Mouse (Mus musculus) CH12.LX (cell line): ENCODE results near the gene Agap1. TPM values are rescaled to one million over a fixed set of nuclear protein-coding genes. Genes with fewer than 3 reads are reported as not detected.

Source experiments
- DNase-seq: peaks from one replicate; pipeline ENCODE4 v3.0.0-alpha.2; 2013; ENCODE audit errors: extremely low read depth
- H3K27ac ChIP-seq: 2 replicates; pipeline ENCODE4 v1.5.1; 2012; ENCODE audit warnings: low read depth, mild to moderate bottlenecking, control low read depth, moderate library complexity; ENCODE audit not compliant: insufficient read depth
- H3K27me3 ChIP-seq: replicated peaks from 2 replicates; pipeline ENCODE3; 2012; ENCODE audit warnings: inconsistent platforms
- H3K36me3 ChIP-seq, 2 experiments: replicated peaks in 1 of 2; 2 replicates each; pipeline versions ENCODE3 to v1.6.1; 2012; ENCODE audit warnings: inconsistent platforms in 1 of 2, low read length in 1 of 2, mild to moderate bottlenecking in 1 of 2, mixed read lengths in 1 of 2, moderate library complexity in 1 of 2; ENCODE audit not compliant: control insufficient read depth in 1 of 2, insufficient read depth in 1 of 2
- H3K4me1 ChIP-seq, 2 experiments: 2 replicates each; pipeline ENCODE4 v1.6.1; 2012; ENCODE audit warnings: inconsistent platforms in 1 of 2, moderate library complexity in 1 of 2; ENCODE audit not compliant: insufficient read depth in 2 of 2, control insufficient read depth in 1 of 2
- H3K4me2 ChIP-seq: 2 replicates; pipeline ENCODE4 v1.6.1; 2012; ENCODE audit warnings: low read depth, mild to moderate bottlenecking, control low read depth; ENCODE audit not compliant: poor library complexity, insufficient read depth, severe bottlenecking
- H3K4me3 ChIP-seq, 3 experiments: fragments of 150-350 bp in 1 of 3; sonication (generic) in 1 of 3; replicated peaks in 1 of 3; 2 replicates each; pipeline versions ENCODE3 to v1.5.1; 2011 to 2012; ENCODE audit warnings: low read depth in 2 of 3, low read length in 2 of 3, mild to moderate bottlenecking in 2 of 3, moderate library complexity in 2 of 3, control low read depth in 1 of 3, improper control_type of control experiment in 1 of 3, inconsistent platforms in 1 of 3, mixed read lengths in 1 of 3; ENCODE audit not compliant: poor library complexity in 1 of 3
- H3K79me2 ChIP-seq: replicated peaks from 2 replicates; pipeline ENCODE4 v1.6.1; 2012; ENCODE audit warnings: mild to moderate bottlenecking, moderate library complexity; ENCODE audit not compliant: control insufficient read depth, poor library complexity, insufficient read depth, severe bottlenecking; ENCODE audit errors: extremely low read depth
- H3K9ac ChIP-seq: 2 replicates; pipeline ENCODE4 v1.6.1; 2012; ENCODE audit warnings: low read depth, mild to moderate bottlenecking, control low read depth, moderate library complexity; ENCODE audit not compliant: insufficient read depth
- H3K9me3 ChIP-seq: replicated peaks from 2 replicates; pipeline ENCODE3; 2012; ENCODE audit warnings: low read length, inconsistent platforms, mixed read lengths
- BHLHE40 ChIP-seq: IDR thresholded peaks from 2 replicates; pipeline ENCODE4 v1.6.1; 2011; ENCODE audit warnings: mild to moderate bottlenecking, low read depth, low read length, improper control_type of control experiment
- CHD2 ChIP-seq: IDR thresholded peaks from 2 replicates; pipeline ENCODE4 v1.6.1; 2011; ENCODE audit warnings: low read length, improper control_type of control experiment
- CTCF ChIP-seq, 2 experiments: IDR thresholded peaks in 1 of 2; conservative IDR thresholded peaks in 1 of 2; 2 replicates each; pipeline ENCODE4 v1.5.1; 2011 to 2012; ENCODE audit warnings: low read depth in 2 of 2, low read length in 2 of 2, improper control_type of control experiment in 1 of 2, inconsistent platforms in 1 of 2, mild to moderate bottlenecking in 1 of 2, moderate library complexity in 1 of 2
- E2F4 ChIP-seq: IDR thresholded peaks from 2 replicates; pipeline ENCODE4 v1.6.1; 2011; ENCODE audit warnings: low read depth, low read length, improper control_type of control experiment; ENCODE audit not compliant: insufficient replicate concordance
- ELF1 ChIP-seq: IDR thresholded peaks from 2 replicates; pipeline ENCODE4 v1.6.1; 2014; ENCODE audit warnings: low read depth, mild to moderate bottlenecking, inconsistent platforms, low read length, improper control_type of control experiment
- EP300 ChIP-seq: IDR thresholded peaks from 2 replicates; pipeline ENCODE4 v1.6.1; 2011; ENCODE audit warnings: low read length, improper control_type of control experiment
- ETS1 ChIP-seq: conservative IDR thresholded peaks from 2 replicates; pipeline ENCODE4 v1.6.1; 2012; ENCODE audit warnings: low read depth, mild to moderate bottlenecking, inconsistent platforms, low read length, improper control_type of control experiment, moderate library complexity
- GABPA ChIP-seq: IDR thresholded peaks from 2 replicates; pipeline ENCODE4 v1.6.1; 2012; ENCODE audit warnings: low read depth, low read length, improper control_type of control experiment, inconsistent platforms; ENCODE audit not compliant: insufficient replicate concordance
- IRF4 ChIP-seq: IDR thresholded peaks from 2 replicates; pipeline ENCODE4 v1.6.1; 2014; ENCODE audit warnings: low read depth, mild to moderate bottlenecking, inconsistent platforms, low read length, improper control_type of control experiment
- KAT2A ChIP-seq: IDR thresholded peaks from 2 replicates; pipeline ENCODE4 v1.6.1; 2012; ENCODE audit warnings: low read length, improper control_type of control experiment, inconsistent platforms; ENCODE audit not compliant: insufficient replicate concordance
- MAFK ChIP-seq: IDR thresholded peaks from 2 replicates; pipeline ENCODE4 v1.6.1; 2011; ENCODE audit warnings: low read length, improper control_type of control experiment; ENCODE audit not compliant: insufficient replicate concordance
- MAX ChIP-seq: IDR thresholded peaks from 2 replicates; pipeline ENCODE4 v1.6.1; 2011; ENCODE audit warnings: low read length, improper control_type of control experiment
- MAZ ChIP-seq: IDR thresholded peaks from 2 replicates; pipeline ENCODE4 v1.6.1; 2012; ENCODE audit warnings: low read depth, mild to moderate bottlenecking, inconsistent platforms, low read length, improper control_type of control experiment, moderate library complexity
- MEF2A ChIP-seq: IDR thresholded peaks from 2 replicates; pipeline ENCODE4 v1.6.1; 2014; ENCODE audit warnings: low read depth, mild to moderate bottlenecking, inconsistent platforms, low read length, improper control_type of control experiment, borderline replicate concordance
- MXI1 ChIP-seq: IDR thresholded peaks from 2 replicates; pipeline ENCODE4 v1.6.1; 2011; ENCODE audit warnings: mild to moderate bottlenecking, low read depth, low read length, improper control_type of control experiment
- MYC ChIP-seq: IDR thresholded peaks from 2 replicates; pipeline ENCODE4 v1.6.1; 2011; ENCODE audit warnings: low read depth, mild to moderate bottlenecking, improper control_type of control experiment, low read length
- NELFE ChIP-seq: IDR thresholded peaks from 2 replicates; pipeline ENCODE4 v1.6.1; 2011; ENCODE audit warnings: low read depth, low read length, improper control_type of control experiment
- NRF1 ChIP-seq: IDR thresholded peaks from 2 replicates; pipeline ENCODE4 v1.6.1; 2014; ENCODE audit warnings: low read depth, mild to moderate bottlenecking, inconsistent platforms, low read length, improper control_type of control experiment, moderate library complexity
- PAX5 ChIP-seq: IDR thresholded peaks from 2 replicates; pipeline ENCODE4 v1.6.1; 2012; ENCODE audit warnings: low read length, inconsistent platforms, mixed read lengths
- POLR2A ChIP-seq: IDR thresholded peaks from 2 replicates; pipeline ENCODE4 v1.6.1; 2011; ENCODE audit warnings: low read depth, mild to moderate bottlenecking, improper control_type of control experiment, low read length
- POLR2AphosphoS2 ChIP-seq: IDR thresholded peaks from 2 replicates; pipeline ENCODE4 v1.6.1; 2011; ENCODE audit warnings: low read depth, low read length, improper control_type of control experiment
- RAD21 ChIP-seq: IDR thresholded peaks from 2 replicates; pipeline ENCODE4 v1.6.1; 2011; ENCODE audit warnings: low read depth, mild to moderate bottlenecking, low read length, improper control_type of control experiment, moderate library complexity
- RCOR1 ChIP-seq: conservative IDR thresholded peaks from 2 replicates; pipeline ENCODE4 v1.6.1; 2012; ENCODE audit warnings: low read depth, mild to moderate bottlenecking, inconsistent platforms, low read length, improper control_type of control experiment
- TBP ChIP-seq: conservative IDR thresholded peaks from 2 replicates; pipeline ENCODE4 v1.6.1; 2011; ENCODE audit warnings: low read depth, low read length, improper control_type of control experiment
- TCF12 ChIP-seq: IDR thresholded peaks from 2 replicates; pipeline ENCODE4 v1.6.1; 2014; ENCODE audit warnings: low read depth, mild to moderate bottlenecking, inconsistent platforms, low read length, improper control_type of control experiment
- USF2 ChIP-seq: conservative IDR thresholded peaks from 2 replicates; pipeline ENCODE4 v1.6.1; 2011; ENCODE audit warnings: low read depth, low read length, improper control_type of control experiment
- ZKSCAN1 ChIP-seq: IDR thresholded peaks from 2 replicates; pipeline ENCODE4 v1.6.1; 2012; ENCODE audit warnings: low read depth, inconsistent platforms, low read length, improper control_type of control experiment, borderline replicate concordance
- ZNF384 ChIP-seq: IDR thresholded peaks from 2 replicates; pipeline ENCODE4 v1.6.1; 2012; ENCODE audit warnings: low read depth, low read length, improper control_type of control experiment, inconsistent platforms
- dilution Hi-C: fragments of 300-500 bp; cut with MboI; formaldehyde crosslinking; loops from 2 replicates; pipeline ENCODE4 v1.14.3; 2020; ENCODE audit warnings: low sequenced_read_pairs; ENCODE audit not compliant: extremely low pct_unique_long_range_greater_than_20kb, extremely low pct_ligation_motif_present
- in situ Hi-C: fragments of 300-500 bp; cut with MboI; formaldehyde crosslinking; loops from 3 replicates; pipeline ENCODE4 v1.14.3; 2019; ENCODE audit warnings: low sequenced_read_pairs, low pct_ligation_motif_present, low pct_unique_long_range_greater_than_20kb, mixed read lengths
- polyA plus RNA-seq: library from polyadenylated mRNA; unstranded; fragments of >175 nt; gene quantifications from 2 replicates; pipeline ENCODE4 v1.2.1, GENCODE M21; 2012; ENCODE audit warnings: low read depth; ENCODE audit not compliant: insufficient read length
- total RNA-seq, 2 experiments: library from RNA; depleted of rRNA; stranded (reverse); fragments of 300-350 nt in 1 of 2; fragments of >200 nt in 1 of 2; gene quantifications; 2 replicates each; pipeline ENCODE4 v1.2.3; 2012 to 2014

Agap1 gene
- total and polyA plus RNA-seq, 3 experiments = not detected

DNA sequence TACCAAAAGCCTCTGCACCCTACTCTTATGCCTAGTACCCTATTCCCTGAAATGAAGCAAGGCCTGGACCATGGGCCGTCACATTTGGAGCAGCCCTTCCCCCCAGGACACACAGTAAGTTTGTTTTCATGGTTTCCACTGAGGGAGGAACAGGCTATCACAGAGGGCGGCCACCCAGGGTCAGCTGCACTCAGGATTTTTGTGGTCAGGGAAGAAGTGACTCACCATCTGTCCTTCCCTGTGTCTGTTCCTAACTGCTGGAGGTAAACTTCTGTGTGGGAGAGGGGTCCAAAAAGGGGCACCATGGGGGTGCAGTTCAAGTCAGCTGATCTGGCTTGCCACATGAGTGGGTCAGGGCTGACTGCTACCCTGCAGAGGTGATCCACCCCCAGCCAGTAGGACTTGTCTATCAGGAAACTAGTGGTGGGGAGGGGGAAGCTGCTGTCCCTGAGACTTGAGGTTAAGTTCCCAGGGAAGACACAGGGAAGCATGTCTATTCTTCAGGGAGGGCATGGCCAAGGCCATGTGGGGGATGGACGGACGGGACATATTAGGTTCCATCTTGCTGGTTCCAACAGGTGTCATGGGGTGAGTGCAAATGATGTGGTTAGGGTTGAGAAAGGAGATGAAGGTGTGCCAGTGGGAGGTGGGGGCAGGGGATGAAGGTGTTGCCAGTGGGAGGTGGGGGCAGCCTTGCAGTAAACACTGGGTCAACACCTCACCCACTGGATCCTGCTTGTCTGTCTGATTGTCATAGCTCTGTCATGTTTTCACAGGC lies 116.1 kb downstream of the Agap1 start:
- H3K4me1 ChIP-seq = no peaks in the 10 kb centered on the region
- H3K9me3 ChIP-seq = peaks cover 98% of the 10 kb centered on the region
- H3K4me2 ChIP-seq = no peak overlapping the region
- H3K79me2 ChIP-seq = no peaks in the 10 kb centered on the region
- in situ Hi-C loops = no loop called here
- H3K36me3 ChIP-seq = no peaks in the 10 kb centered on the region
- DNase-seq = no peak
- no peaks in the 10 kb centered on the region for H3K27me3 ChIP-seq
- TF ChIP-seq PAX5 = no peak
- TF ChIP-seq ZNF384 = no peak
- no peak for TF ChIP-seq NRF1
- TF ChIP-seq MYC = no peak
- no peak for TF ChIP-seq CHD2
- TF ChIP-seq ELF1 = no peak
- no peak for TF ChIP-seq MAZ
- TF ChIP-seq ZKSCAN1 = no peak
- no peak for TF ChIP-seq TCF12
- no peak for TF ChIP-seq EP300
- TF ChIP-seq ETS1 = no peak
- TF ChIP-seq BHLHE40 = no peak
- TF ChIP-seq MXI1 = no peak
- no peak for TF ChIP-seq CTCF (conservative IDR thresholded peaks at IDR 0.05 in 1 of 2, IDR thresholded peaks at IDR 0.05 in 1 of 2; ENCODE audit: low read depth in 2 of 2, low read length in 2 of 2)
- TF ChIP-seq MAX = no peak
- no peak for TF ChIP-seq IRF4
- no peak for TF ChIP-seq NELFE
- no peak for TF ChIP-seq E2F4
- TF ChIP-seq, all 38 proteins: peak for 0
- Histone ChIP-seq H3K4me3 (no peak overlapping the region), H3K27ac (no peak overlapping the region), H3K9ac (no peak overlapping the region)
- dilution Hi-C loops = no loop called here

DNA sequence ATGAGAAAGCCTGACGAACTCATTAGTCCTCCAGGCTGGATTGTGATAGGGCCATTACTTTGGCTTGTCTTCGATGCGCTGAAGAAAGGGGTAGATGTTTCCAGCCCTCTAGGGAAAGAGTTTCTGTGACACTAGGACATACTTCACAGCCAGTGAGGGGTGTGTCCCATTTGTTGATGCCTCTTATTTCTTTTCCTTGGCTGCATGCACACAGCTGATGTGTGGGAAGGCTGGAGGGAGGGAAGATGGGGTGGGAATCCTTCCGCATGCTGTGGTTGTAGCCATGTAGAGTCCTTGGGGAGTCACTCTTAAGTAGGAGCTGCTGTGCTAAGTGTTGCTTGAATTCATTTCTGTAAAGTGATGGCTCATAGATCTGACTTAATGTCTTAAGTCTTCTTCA lies 118.9 kb downstream of the Agap1 start:
- no peak overlapping the region for H3K4me2 ChIP-seq
- H3K4me1 ChIP-seq = no peaks in the 10 kb centered on the region
- H3K4me3 ChIP-seq = no peak overlapping the region
- TF ChIP-seq GABPA = no peak
- TF ChIP-seq ZNF384 = no peak
- TF ChIP-seq MAX = no peak
- TF ChIP-seq RCOR1 = no peak
- TF ChIP-seq KAT2A = no peak
- TF ChIP-seq CTCF (conservative IDR thresholded peaks at IDR 0.05 in 1 of 2, IDR thresholded peaks at IDR 0.05 in 1 of 2; ENCODE audit: low read depth in 2 of 2, low read length in 2 of 2) = no peak
- no peak for TF ChIP-seq RAD21
- no peak for TF ChIP-seq POLR2AphosphoS2
- TF ChIP-seq IRF4 = no peak
- no peak for TF ChIP-seq MAFK
- TF ChIP-seq MEF2A = no peak
- TF ChIP-seq TBP = no peak
- TF ChIP-seq POLR2A = no peak
- TF ChIP-seq USF2 = no peak
- H3K27me3 ChIP-seq = no peaks in the 10 kb centered on the region
- H3K27ac ChIP-seq = no peak overlapping the region
- DNase-seq = no peak
- in situ Hi-C loops (no loop called here), dilution Hi-C loops (no loop called here)
- H3K36me3 ChIP-seq = no peaks in the 10 kb centered on the region
- H3K9ac ChIP-seq = no peak overlapping the region
- H3K79me2 ChIP-seq = no peaks in the 10 kb centered on the region
- peaks cover 97% of the 10 kb centered on the region for H3K9me3 ChIP-seq
